In the genomic region with DNA sequence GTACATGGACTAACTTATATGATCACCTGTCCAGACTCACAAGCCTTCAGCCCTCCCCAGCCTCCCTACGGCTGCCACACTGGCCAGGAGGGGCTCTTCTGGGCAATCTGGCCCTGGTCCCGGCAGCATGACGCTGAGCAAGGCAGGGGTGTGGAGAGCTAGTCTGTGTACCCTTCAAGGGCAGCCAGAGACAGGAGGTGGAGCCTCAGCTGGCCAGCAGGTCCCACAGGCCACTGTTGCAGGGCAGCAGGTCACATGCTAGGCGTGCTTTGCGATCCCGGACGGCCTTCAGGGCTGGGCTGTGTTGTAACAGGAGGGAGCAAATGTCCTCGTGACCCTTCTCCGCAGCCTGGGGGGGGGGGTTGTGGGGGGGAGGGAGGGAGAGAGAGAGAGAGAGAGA, we compare ENCODE assay signal across 10 mouse cellular contexts. TPM values are rescaled to one million over a fixed set of nuclear protein-coding genes. Genes with fewer than 3 reads are reported as not detected.
DNase-seq lines count a peak whose midpoint lies in the region; ATAC-seq and TF ChIP-seq lines count a peak whose summit lies in the region.
"Had no signal": no experiment of that assay in that cellular context is flagged by ENCODE, and none has a peak within 500 bp of the region (broad histone marks: within the 10 kb centered on the region; RNA-seq: fewer than 3 reads in every experiment).

A gene (minus strand): TSS at position 244 of the 400 bp plus-strand sequence.

- ATAC-seq in liver, postnatal 0 days = peak; percentile 97
- no peak for ATAC-seq in frontal cortex, adult (ENCODE audit: low TSS enrichment)
- ATAC-seq in forebrain, embryonic 14.5 days = no peak

- no peaks in the 10 kb centered on the region for H3K9me3 ChIP-seq in liver, postnatal 0 days (ENCODE audit: low read length)
- H3K9me3 ChIP-seq in forebrain, embryonic 14.5 days (replicated peaks; ENCODE audit: control insufficient read depth, low read length) = no peaks in the 10 kb centered on the region
- H3K9me3 ChIP-seq: limb, embryonic 15.5 days had no signal

- 0 out of 2 replicates have a peak, but pooled peaks have one; percentile 21 for TF ChIP-seq EP300 in liver, postnatal 0 days (IDR thresholded peaks at IDR 0.05; ENCODE audit: low read depth)

- H3K4me1 ChIP-seq in liver, postnatal 0 days (ENCODE audit: insufficient read depth) = peaks cover 19% of the 10 kb centered on the region; the same call in 1 of the 2 replicates
- H3K4me1 ChIP-seq in forebrain, embryonic 14.5 days (ENCODE audit: control insufficient read depth, insufficient read depth, low read length) = no peaks in the 10 kb centered on the region

- TF ChIP-seq CTCF in liver, postnatal 0 days (IDR thresholded peaks at IDR 0.05; ENCODE audit: low read depth) = 0 out of 2 replicates have a peak, but pooled peaks have one; percentile 1

- peak within 1 kb of the TSS; percentile 70 for H3K27ac ChIP-seq in liver, postnatal 0 days (ENCODE audit: low read depth)
- no peak within 1 kb of the TSS for H3K27ac ChIP-seq in forebrain, embryonic 14.5 days (ENCODE audit: low read depth, low read length)
- H3K27ac ChIP-seq: limb, embryonic 15.5 days had no signal

- H3K27me3 ChIP-seq in liver, postnatal 0 days (ENCODE audit: insufficient read depth, low read length) = no peaks in the 10 kb centered on the region
- no peaks in the 10 kb centered on the region for H3K27me3 ChIP-seq in forebrain, embryonic 14.5 days (replicated peaks; ENCODE audit: control insufficient read depth, insufficient read depth, low read length)
- H3K27me3 ChIP-seq: limb, embryonic 15.5 days had no signal

- H3K4me3 ChIP-seq in liver, postnatal 0 days (ENCODE audit: low read depth, low read length) = no peak within 1 kb of the TSS
- no peak within 1 kb of the TSS for H3K4me3 ChIP-seq in forebrain, embryonic 14.5 days (ENCODE audit: low read depth, low read length)
- H3K4me3 ChIP-seq: limb, embryonic 15.5 days had no signal

- WGBS in liver, postnatal 0 days (ENCODE audit: insufficient replicate concordance) = 44% methylated on average over 7 of the region's 9 CpGs
- WGBS in forebrain, embryonic 14.5 days = 74% methylated on average over 9 of the region's 9 CpGs

- no peak within 1 kb of the TSS for H3K9ac ChIP-seq in liver, postnatal 0 days (replicated peaks)
- no peak within 1 kb of the TSS for H3K9ac ChIP-seq in forebrain, embryonic 14.5 days (ENCODE audit: low read length)
- H3K9ac ChIP-seq: limb, embryonic 15.5 days had no signal

- intact Hi-C loops in heart, postnatal 36 days (cut with DNase I) = no loop called here

- peak; percentile 60 to 69 for DNase-seq in adrenal gland, adult 18-20 months (ENCODE audit: low spot score in 2 of 2)
- DNase-seq in gastrocnemius, adult 18-20 months (ENCODE audit: low spot score) = peak; percentile 92
- DNase-seq in heart, postnatal 36 days = peak; percentile 60 to 61
- DNase-seq in liver, postnatal 0 days = peak; percentile 76
- DNase-seq in layer of hippocampus, postnatal 10 days (ENCODE audit: low spot score in 2 of 2) = no peak
- no peak for DNase-seq in T-cell, adult 2 months (ENCODE audit: low spot score)
- DNase-seq in forebrain, embryonic 14.5 days (ENCODE audit: low spot score) = no peak

- peaks cover 12% of the 10 kb centered on the region; the same call in 1 of the 2 replicates for H3K36me3 ChIP-seq in liver, postnatal 0 days (replicated peaks; ENCODE audit: insufficient read depth, low read length)
- H3K36me3 ChIP-seq in forebrain, embryonic 14.5 days (ENCODE audit: control insufficient read depth, insufficient read depth, low read length) = peaks cover 27% of the 10 kb centered on the region

- no peak within 1 kb of the TSS for H3K4me2 ChIP-seq in liver, postnatal 0 days (ENCODE audit: low read depth, low read length)
- H3K4me2 ChIP-seq in forebrain, embryonic 14.5 days (ENCODE audit: low read length) = no peak within 1 kb of the TSS
- H3K4me2 ChIP-seq: limb, embryonic 15.5 days had no signal

RNA-seq across cellular contexts. Expression of the gene that starts here (rescaled TPM):
- not detected for total RNA-seq in adrenal gland, adult 18-20 months (2021)
- 1,000 to 10,000 TPM; 1,348 to 1,458 TPM for total RNA-seq in gastrocnemius, adult 18-20 months (2021)
- total RNA-seq in heart, postnatal 36 days (2021) = 100 to 1,000 TPM in 1 of 2 experiments, 10 to 100 TPM in 1; 93.9 to 209 TPM
- polyA plus RNA-seq in liver, postnatal 0 days (2015; fragmentation: Nextera tagmentation; extraction: Ambion mirVana) = 0.45 TPM in 1 of 2 replicates, not detected in the other
- under 1 TPM in 1 of 2 experiments, not detected in 1; 0.18 TPM for total RNA-seq in layer of hippocampus, postnatal 10 days (2021)
- polyA plus RNA-seq in forebrain, embryonic 14.5 days (2014; fragmentation: Nextera tagmentation; extraction: Ambion mirVana) = 0.22 TPM in 1 of 2 replicates, not detected in the other
- total RNA-seq: MEL had no signal

Comparison
In these comparisons a context has a peak if more than half of its experiments do, and no peak if none do; other contexts are left out.
1. RNA of the gene that starts here (total RNA-seq): 1,348 to 1,458 TPM in gastrocnemius, adult 18-20 months and 93.9 to 209 TPM in heart, postnatal 36 days; 0.18 TPM in layer of hippocampus, postnatal 10 days and not detected in adrenal gland, adult 18-20 months; every median in the first group is over 10 times any median in the second.
2. RNA of the gene that starts here (total RNA-seq): 1,348 to 1,458 TPM in gastrocnemius, adult 18-20 months; 93.9 to 209 TPM in heart, postnatal 36 days; every median in the first group is over 4 times any median in the second.
3. Peak in DNase-seq in adrenal gland, adult 18-20 months; RNA of the gene not detected or under 1 TPM.
4. Peak in DNase-seq, ATAC-seq and H3K27ac ChIP-seq in liver, postnatal 0 days; RNA of the gene not detected or under 1 TPM.
5. DNase-seq: peak in gastrocnemius, adult 18-20 months (single experiment) and heart, postnatal 36 days (2 of 2); none in layer of hippocampus, postnatal 10 days (0 of 2), T-cell, adult 2 months (single experiment) and forebrain, embryonic 14.5 days (single experiment).